Comparison of ENCODE assay signal across 18 mouse cellular contexts in genomic region chr3:94832100-94832499, GRCm38 (mm10). TPM values are rescaled to one million over a fixed set of nuclear protein-coding genes. Genes with fewer than 3 reads are reported as not detected.
DNase-seq lines count a peak whose midpoint lies in the region; ATAC-seq and TF ChIP-seq lines count a peak whose summit lies in the region.
"Had no signal": no experiment of that assay in that cellular context is flagged by ENCODE, and none has a peak within 500 bp of the region (broad histone marks: within the 10 kb centered on the region; RNA-seq: fewer than 3 reads in every experiment).

No protein-coding gene starts in this region.

- 9% methylated on average over 9 of the region's 9 CpGs for WGBS in heart, embryonic 11.5 days (ENCODE audit: insufficient replicate concordance)
- WGBS in lung, embryonic 14.5 days = 7% methylated on average over 9 of the region's 9 CpGs
- WGBS in intestine, postnatal 0 days = 9% methylated on average over 9 of the region's 9 CpGs
- WGBS in hindbrain, embryonic 13.5 days = 31% methylated on average over 9 of the region's 9 CpGs

- DNase-seq in heart, adult 8-10 months (ENCODE audit: low spot score) = no peak
- DNase-seq in lung, embryonic 14.5 days = no peak
- no peak for DNase-seq in lung, postnatal 4 days
- DNase-seq in cerebellum, postnatal 10 days = no peak
- DNase-seq: cerebellum, adult 18-20 months; left cerebral cortex, postnatal 4 days; lung, postnatal 10 days; right cerebral cortex, postnatal 25 days; thymus, postnatal 25 days had no signal

- H3K4me2 ChIP-seq in heart, embryonic 11.5 days = peak overlapping the region; percentile 31
- peak overlapping the region; percentile 33 for H3K4me2 ChIP-seq in lung, embryonic 14.5 days
- H3K4me2 ChIP-seq in intestine, postnatal 0 days (replicated peaks; ENCODE audit: low read depth) = peak overlapping the region; percentile 46; the same call in 1 of the 2 replicates
- H3K4me2 ChIP-seq in hindbrain, embryonic 13.5 days = no peak overlapping the region
- H3K4me2 ChIP-seq: embryonic facial prominence, embryonic 15.5 days; forebrain, embryonic 13.5 days; hindbrain, embryonic 15.5 days; kidney, embryonic 15.5 days; midbrain, embryonic 12.5 days had no signal

- no peaks in the 10 kb centered on the region for H3K27me3 ChIP-seq in heart, embryonic 11.5 days (ENCODE audit: control insufficient read depth, insufficient read depth, low read length)
- no peaks in the 10 kb centered on the region for H3K27me3 ChIP-seq in lung, embryonic 14.5 days (ENCODE audit: insufficient read depth, low read length)
- H3K27me3 ChIP-seq in intestine, postnatal 0 days (replicated peaks; ENCODE audit: control insufficient read depth, insufficient read depth, low read length) = no peaks in the 10 kb centered on the region
- H3K27me3 ChIP-seq in hindbrain, embryonic 13.5 days = peaks cover 12% of the 10 kb centered on the region; the same call in 1 of the 2 replicates
- H3K27me3 ChIP-seq: hindbrain, embryonic 15.5 days; kidney, embryonic 15.5 days; midbrain, embryonic 12.5 days had no signal

- no peak for ATAC-seq in heart, embryonic 11.5 days (replicated peaks; ENCODE audit: insufficient number of reproducible peaks, low FRiP score, low TSS enrichment)
- no peak for ATAC-seq in lung, embryonic 14.5 days (ENCODE audit: insufficient read depth)
- no peak for ATAC-seq in intestine, postnatal 0 days
- ATAC-seq in megakaryocyte progenitor cell, adult 5-6 weeks (replicated peaks; ENCODE audit: poor library complexity) = peak; percentile 72
- no peak for ATAC-seq in hindbrain, embryonic 13.5 days (ENCODE audit: low FRiP score)
- ATAC-seq: forebrain, embryonic 13.5 days had no signal

- no peak overlapping the region for H3K4me3 ChIP-seq in heart, embryonic 11.5 days (ENCODE audit: low read depth, low read length)
- H3K4me3 ChIP-seq in lung, embryonic 14.5 days (ENCODE audit: low read depth, low read length) = no peak overlapping the region
- H3K4me3 ChIP-seq in intestine, postnatal 0 days (ENCODE audit: low read depth, low read length) = no peak overlapping the region
- no peak overlapping the region for H3K4me3 ChIP-seq in hindbrain, embryonic 13.5 days
- H3K4me3 ChIP-seq: embryonic facial prominence, embryonic 15.5 days; forebrain, embryonic 13.5 days; hindbrain, embryonic 15.5 days; kidney, embryonic 15.5 days; midbrain, embryonic 12.5 days had no signal

- no peaks in the 10 kb centered on the region for H3K9me3 ChIP-seq in heart, embryonic 11.5 days (replicated peaks; ENCODE audit: control insufficient read depth, low read length)
- no peaks in the 10 kb centered on the region for H3K9me3 ChIP-seq in lung, embryonic 14.5 days (ENCODE audit: low read depth, low read length)
- H3K9me3 ChIP-seq in intestine, postnatal 0 days (ENCODE audit: control insufficient read depth) = no peaks in the 10 kb centered on the region
- H3K9me3 ChIP-seq in hindbrain, embryonic 13.5 days = no peaks in the 10 kb centered on the region
- H3K9me3 ChIP-seq: embryonic facial prominence, embryonic 15.5 days; forebrain, embryonic 13.5 days; hindbrain, embryonic 15.5 days; midbrain, embryonic 12.5 days had no signal

- H3K9ac ChIP-seq in heart, embryonic 11.5 days (ENCODE audit: low read depth, low read length) = no peak overlapping the region
- no peak overlapping the region for H3K9ac ChIP-seq in lung, embryonic 14.5 days
- no peak overlapping the region for H3K9ac ChIP-seq in intestine, postnatal 0 days (ENCODE audit: low read depth, low read length)
- no peak overlapping the region for H3K9ac ChIP-seq in hindbrain, embryonic 13.5 days
- H3K9ac ChIP-seq: embryonic facial prominence, embryonic 15.5 days; forebrain, embryonic 13.5 days; hindbrain, embryonic 15.5 days; kidney, embryonic 15.5 days; midbrain, embryonic 12.5 days had no signal

- H3K27ac ChIP-seq in heart, embryonic 11.5 days (ENCODE audit: low read depth, low read length) = no peak overlapping the region
- H3K27ac ChIP-seq in lung, embryonic 14.5 days (ENCODE audit: low read depth) = no peak overlapping the region
- H3K27ac ChIP-seq in intestine, postnatal 0 days (ENCODE audit: low read depth, low read length) = no peak overlapping the region
- H3K27ac ChIP-seq in hindbrain, embryonic 13.5 days = no peak overlapping the region
- H3K27ac ChIP-seq: embryonic facial prominence, embryonic 15.5 days; forebrain, embryonic 13.5 days; hindbrain, embryonic 15.5 days; kidney, embryonic 15.5 days; midbrain, embryonic 12.5 days had no signal

- no peaks in the 10 kb centered on the region for H3K36me3 ChIP-seq in heart, embryonic 11.5 days (ENCODE audit: control insufficient read depth, insufficient read depth, low read length)
- H3K36me3 ChIP-seq in lung, embryonic 14.5 days (ENCODE audit: insufficient read depth) = no peaks in the 10 kb centered on the region
- no peaks in the 10 kb centered on the region for H3K36me3 ChIP-seq in intestine, postnatal 0 days (ENCODE audit: control insufficient read depth, insufficient read depth)
- H3K36me3 ChIP-seq in hindbrain, embryonic 13.5 days = no peaks in the 10 kb centered on the region
- H3K36me3 ChIP-seq: embryonic facial prominence, embryonic 15.5 days; hindbrain, embryonic 15.5 days; kidney, embryonic 15.5 days; midbrain, embryonic 12.5 days had no signal

- no peak for TF ChIP-seq CTCF in lung, embryonic 14.5 days (IDR thresholded peaks at IDR 0.05; ENCODE audit: low read depth)
- TF ChIP-seq CTCF in intestine, postnatal 0 days (IDR thresholded peaks at IDR 0.05; ENCODE audit: low read depth) = no peak

- no peaks in the 10 kb centered on the region for H3K4me1 ChIP-seq in heart, embryonic 11.5 days (ENCODE audit: control insufficient read depth, insufficient read depth, low read length)
- no peaks in the 10 kb centered on the region for H3K4me1 ChIP-seq in lung, embryonic 14.5 days (ENCODE audit: insufficient read depth)
- H3K4me1 ChIP-seq in intestine, postnatal 0 days (replicated peaks; ENCODE audit: control insufficient read depth, insufficient read depth, low read length) = no peaks in the 10 kb centered on the region
- no peaks in the 10 kb centered on the region for H3K4me1 ChIP-seq in hindbrain, embryonic 13.5 days (replicated peaks)
- H3K4me1 ChIP-seq: midbrain, embryonic 12.5 days had no signal

RNA-seq across cellular contexts. Expression of gene Pogz, which starts 5.3 kb away (rescaled TPM):
- polyA plus RNA-seq in heart, embryonic 11.5 days (2014; fragmentation: Nextera tagmentation; extraction: Ambion mirVana) = 14.4 and 15.6 TPM in 2 replicates
- 10 to 100 TPM; 15.4 to 21.3 (median 18.7) TPM for total RNA-seq in heart, adult 8-10 months (2022)
- 21.3 and 22.1 TPM in 2 replicates for polyA plus RNA-seq in lung, embryonic 14.5 days (2014; fragmentation: Nextera tagmentation; extraction: Ambion mirVana)
- polyA plus RNA-seq in intestine, postnatal 0 days (2015; fragmentation: Nextera tagmentation; extraction: Ambion mirVana) = 4.8 and 5.8 TPM in 2 replicates
- 31.3 and 35.8 TPM in 2 replicates for total RNA-seq in megakaryocyte progenitor cell, adult 5-6 weeks (2015)
- 13.5 and 15.3 TPM in 2 replicates for total RNA-seq in megakaryocyte progenitor cell, adult 5-6 weeks (2017)
- polyA plus RNA-seq in hindbrain, embryonic 13.5 days (2015; fragmentation: Nextera tagmentation; extraction: Ambion mirVana) = 22.7 and 23.4 TPM in 2 replicates

RNA-seq across cellular contexts. Expression of gene Cgn, which starts 45.8 kb away (rescaled TPM):
- 1.4 and 2.0 TPM in 2 replicates for polyA plus RNA-seq in heart, embryonic 11.5 days (2014; fragmentation: Nextera tagmentation; extraction: Ambion mirVana)
- total RNA-seq in heart, adult 8-10 months (2022) = under 1 TPM; 0.37 to 0.85 (median 0.54) TPM
- polyA plus RNA-seq in lung, embryonic 14.5 days (2014; fragmentation: Nextera tagmentation; extraction: Ambion mirVana) = 18.3 and 19.5 TPM in 2 replicates
- polyA plus RNA-seq in intestine, postnatal 0 days (2015; fragmentation: Nextera tagmentation; extraction: Ambion mirVana) = 42.1 and 48.3 TPM in 2 replicates
- total RNA-seq in megakaryocyte progenitor cell, adult 5-6 weeks (2015) = not detected in 2 replicates
- total RNA-seq in megakaryocyte progenitor cell, adult 5-6 weeks (2017) = not detected in 2 replicates
- polyA plus RNA-seq in hindbrain, embryonic 13.5 days (2015; fragmentation: Nextera tagmentation; extraction: Ambion mirVana) = 7.4 and 7.6 TPM in 2 replicates

RNA-seq across cellular contexts. Expression of gene Psmb4, which starts 54.7 kb away (rescaled TPM):
- polyA plus RNA-seq in heart, embryonic 11.5 days (2014; fragmentation: Nextera tagmentation; extraction: Ambion mirVana) = 293 and 305 TPM in 2 replicates
- total RNA-seq in heart, adult 8-10 months (2022) = 100 to 1,000 TPM; 186 to 247 (median 204) TPM
- 343 and 370 TPM in 2 replicates for polyA plus RNA-seq in lung, embryonic 14.5 days (2014; fragmentation: Nextera tagmentation; extraction: Ambion mirVana)
- 308 and 311 TPM in 2 replicates for polyA plus RNA-seq in intestine, postnatal 0 days (2015; fragmentation: Nextera tagmentation; extraction: Ambion mirVana)
- 341 and 364 TPM in 2 replicates for total RNA-seq in megakaryocyte progenitor cell, adult 5-6 weeks (2015)
- total RNA-seq in megakaryocyte progenitor cell, adult 5-6 weeks (2017) = 196 and 240 TPM in 2 replicates
- 366 and 376 TPM in 2 replicates for polyA plus RNA-seq in hindbrain, embryonic 13.5 days (2015; fragmentation: Nextera tagmentation; extraction: Ambion mirVana)
